Mouse (Mus musculus) sigmoid colon, adult 10 weeks (tissue): ENCODE data around the gene Trim63. TPM values are rescaled to one million over a fixed set of nuclear protein-coding genes. Genes with fewer than 3 reads are reported as not detected.

ENCODE experiments used
- polyA plus RNA-seq: library from polyadenylated mRNA; stranded (reverse); fragments of 350-450 nt; fragmentation: Illumina TruSeq; extraction: RNeasy Lipid Tissue Mini Kit (QIAGEN cat#74804); gene quantifications from one replicate; pipeline ENCODE4 v1.2.3, GENCODE M21; 2014; ENCODE audit warnings: low read depth, low replicate concordance

Trim63 gene
- polyA plus RNA-seq, result not detected

GRCm38 (mm10) chr4:134314876-134315275 is at the start of gene Trim63:
Gene Trim63 (plus strand): TSS chr4:134315120.

GRCm38 (mm10) chr4:134287575-134288025 is 27.3 kb upstream of the Trim63 start, which contains the start of gene Pdik1l:
Gene Pdik1l (minus strand): TSS chr4:134287895.

GRCm38 (mm10) chr4:134343071-134344031 is 28.4 kb downstream of the Trim63 start, which contains the start of gene Slc30a2:
Gene Slc30a2 (plus strand): TSS chr4:134343181.

Other genes with a start within 250 kb of the Trim63 start
- 83.4 TPM for gene Cd52, start 220.0 kb upstream of the Trim63 start, polyA plus RNA-seq
- gene Ubxn11, start 212.6 kb upstream of the Trim63 start, polyA plus RNA-seq, result not detected
- 3.5 TPM for gene Sh3bgrl3, start 186.3 kb upstream of the Trim63 start, polyA plus RNA-seq
- gene Cep85, start 128.0 kb upstream of the Trim63 start, polyA plus RNA-seq, result 5.8 TPM
- not detected for gene Gm7534, start 112.1 kb upstream of the Trim63 start, polyA plus RNA-seq
- gene Catsper4, start 87.7 kb upstream of the Trim63 start, polyA plus RNA-seq, result 0.54 TPM
- 3.5 TPM for gene Cnksr1, start 76.7 kb upstream of the Trim63 start, polyA plus RNA-seq
- not detected for gene E130218I03Rik, start 71.5 kb upstream of the Trim63 start, polyA plus RNA-seq
- 0.28 TPM for gene Zfp593, start 69.5 kb upstream of the Trim63 start, polyA plus RNA-seq
- gene Gm30191, start 68.2 kb upstream of the Trim63 start, polyA plus RNA-seq, result not detected
- not detected for gene Grrp1, start 61.0 kb upstream of the Trim63 start, polyA plus RNA-seq
- 35.7 TPM for gene Pdik1l, start 27.2 kb upstream of the Trim63 start, polyA plus RNA-seq
- gene Slc30a2, start 28.1 kb downstream of the Trim63 start, polyA plus RNA-seq, result 0.13 TPM
- gene Extl1, start 68.7 kb downstream of the Trim63 start, polyA plus RNA-seq, result 0.09 TPM
- gene Pafah2, start 81.2 kb downstream of the Trim63 start, polyA plus RNA-seq, result 22.4 TPM
- 90.8 TPM for gene Stmn1, start 153.2 kb downstream of the Trim63 start, polyA plus RNA-seq
- 1.5 TPM for gene Paqr7, start 181.6 kb downstream of the Trim63 start, polyA plus RNA-seq
- 0.95 TPM for gene Aunip, start 195.9 kb downstream of the Trim63 start, polyA plus RNA-seq
- 29.6 TPM for gene Mtfr1l, start 220.3 kb downstream of the Trim63 start, polyA plus RNA-seq
- 1.2 TPM for gene Selenon, start 237.0 kb downstream of the Trim63 start, polyA plus RNA-seq